Mouse (Mus musculus): Measurements from ENCODE around the gene Mylk. TPM values are rescaled to one million over a fixed set of nuclear protein-coding genes. Genes with fewer than 3 reads are reported as not detected.

Gene Mylk
- total and polyA plus RNA-seq, 3 experiments = 0.04 to 0.10 TPM; not detected in 1

- Histone ChIP-seq H3K79me2 (replicated peaks; ENCODE audit: control insufficient read depth, extremely low read depth, insufficient read depth, poor library complexity, severe bottlenecking) (no peaks in the 10 kb centered on the region), H3K36me3 (replicated peaks in 1 of 2; ENCODE audit: control insufficient read depth in 1 of 2, insufficient read depth in 1 of 2, low read length in 1 of 2) (no peaks in the 10 kb centered on the region), H3K4me1 (ENCODE audit: control insufficient read depth in 1 of 2, insufficient read depth in 2 of 2) (no peaks in the 10 kb centered on the region), H3K9ac (ENCODE audit: insufficient read depth, low read depth) (no peak overlapping the region), H3K4me2 (ENCODE audit: insufficient read depth, low read depth, poor library complexity, severe bottlenecking) (no peak overlapping the region), H3K27ac (ENCODE audit: insufficient read depth, low read depth) (no peak overlapping the region), H3K9me3 (replicated peaks; ENCODE audit: low read length) (no peaks in the 10 kb centered on the region), H3K4me3 (replicated peaks in 1 of 3; ENCODE audit: low read depth in 2 of 3, low read length in 2 of 3, poor library complexity in 1 of 3) (no peak overlapping the region), H3K27me3 (replicated peaks) (peaks cover 34% of the 10 kb centered on the region)
- in situ Hi-C loops (cut with MboI; ENCODE audit: low pct_ligation_motif_present, low pct_unique_long_range_greater_than_20kb, low sequenced_read_pairs) (no loop called here), dilution Hi-C loops (cut with MboI; ENCODE audit: extremely low pct_ligation_motif_present, extremely low pct_unique_long_range_greater_than_20kb, low sequenced_read_pairs) (no loop called here)
- DNase-seq (ENCODE audit: extremely low read depth) = no peak
- TF ChIP-seq CHD1 (IDR thresholded peaks at IDR 0.05; ENCODE audit: low read depth, low read length) (no peak), ELF1 (IDR thresholded peaks at IDR 0.05; ENCODE audit: low read depth, low read length) (no peak), JUND (conservative IDR thresholded peaks at IDR 0.05; ENCODE audit: low read depth, low read length) (no peak)
Observed at GRCm38 (mm10) chr16:34894016-34894415, 149.0 kb downstream of the Mylk start.

GRCm38 (mm10) chr16:34895916-34896315, 150.9 kb downstream of the Mylk start:
- dilution Hi-C loops (cut with MboI; ENCODE audit: extremely low pct_ligation_motif_present, extremely low pct_unique_long_range_greater_than_20kb, low sequenced_read_pairs) = no loop called here
- Histone ChIP-seq H3K4me1 (ENCODE audit: control insufficient read depth in 1 of 2, insufficient read depth in 2 of 2) (no peaks in the 10 kb centered on the region), H3K27ac (ENCODE audit: insufficient read depth, low read depth) (no peak overlapping the region), H3K4me2 (ENCODE audit: insufficient read depth, low read depth, poor library complexity, severe bottlenecking) (no peak overlapping the region), H3K4me3 (replicated peaks in 1 of 3; ENCODE audit: low read depth in 2 of 3, low read length in 2 of 3, poor library complexity in 1 of 3) (no peak overlapping the region), H3K79me2 (replicated peaks; ENCODE audit: control insufficient read depth, extremely low read depth, insufficient read depth, poor library complexity, severe bottlenecking) (no peaks in the 10 kb centered on the region), H3K27me3 (replicated peaks) (peaks cover 53% of the 10 kb centered on the region), H3K9ac (ENCODE audit: insufficient read depth, low read depth) (no peak overlapping the region), H3K9me3 (replicated peaks; ENCODE audit: low read length) (no peaks in the 10 kb centered on the region), H3K36me3 (replicated peaks in 1 of 2; ENCODE audit: control insufficient read depth in 1 of 2, insufficient read depth in 1 of 2, low read length in 1 of 2) (no peaks in the 10 kb centered on the region)
- DNase-seq (ENCODE audit: extremely low read depth) = no peak
- no peak for TF ChIP-seq ZKSCAN1 (IDR thresholded peaks at IDR 0.05; ENCODE audit: borderline replicate concordance, low read depth, low read length)
- no peak for TF ChIP-seq EP300 (IDR thresholded peaks at IDR 0.05; ENCODE audit: low read length)
- TF ChIP-seq TCF12 (IDR thresholded peaks at IDR 0.05; ENCODE audit: low read depth, low read length) = no peak
- TF ChIP-seq KAT2A (IDR thresholded peaks at IDR 0.05; ENCODE audit: insufficient replicate concordance, low read length) = no peak
- TF ChIP-seq JUN (IDR thresholded peaks at IDR 0.05; ENCODE audit: insufficient read depth, low read depth, low read length) = no peak
- TF ChIP-seq MEF2A (IDR thresholded peaks at IDR 0.05; ENCODE audit: borderline replicate concordance, low read depth, low read length) = no peak
- in situ Hi-C loops (cut with MboI; ENCODE audit: low pct_ligation_motif_present, low pct_unique_long_range_greater_than_20kb, low sequenced_read_pairs) = no loop called here

- no peaks in the 10 kb centered on the region for H3K36me3 ChIP-seq (replicated peaks in 1 of 2; ENCODE audit: control insufficient read depth in 1 of 2, insufficient read depth in 1 of 2, low read length in 1 of 2)
- dilution Hi-C loops (cut with MboI; ENCODE audit: extremely low pct_ligation_motif_present, extremely low pct_unique_long_range_greater_than_20kb, low sequenced_read_pairs) = no loop called here
Observed at GRCm38 (mm10) chr16:34896996-34897395, 152.0 kb downstream of the Mylk start.

More at GRCm38 (mm10) chr16:34896996-34897395, 152.0 kb downstream of the Mylk start:
- Histone ChIP-seq H3K4me1 (ENCODE audit: control insufficient read depth in 1 of 2, insufficient read depth in 2 of 2) (no peaks in the 10 kb centered on the region), H3K4me3 (replicated peaks in 1 of 3; ENCODE audit: low read depth in 2 of 3, low read length in 2 of 3, poor library complexity in 1 of 3) (no peak overlapping the region), H3K79me2 (replicated peaks; ENCODE audit: control insufficient read depth, extremely low read depth, insufficient read depth, poor library complexity, severe bottlenecking) (no peaks in the 10 kb centered on the region), H3K9me3 (replicated peaks; ENCODE audit: low read length) (no peaks in the 10 kb centered on the region), H3K27me3 (replicated peaks) (peaks cover 62% of the 10 kb centered on the region), H3K27ac (ENCODE audit: insufficient read depth, low read depth) (no peak overlapping the region), H3K4me2 (ENCODE audit: insufficient read depth, low read depth, poor library complexity, severe bottlenecking) (no peak overlapping the region), H3K9ac (ENCODE audit: insufficient read depth, low read depth) (no peak overlapping the region)
- DNase-seq (ENCODE audit: extremely low read depth) = peak; percentile 28
- TF ChIP-seq RAD21 (IDR thresholded peaks at IDR 0.05; ENCODE audit: low read depth, low read length) = peak; percentile 23
- TF ChIP-seq KAT2A (IDR thresholded peaks at IDR 0.05; ENCODE audit: insufficient replicate concordance, low read length) = no peak
- no peak for TF ChIP-seq EP300 (IDR thresholded peaks at IDR 0.05; ENCODE audit: low read length)
- TF ChIP-seq CTCF (conservative IDR thresholded peaks at IDR 0.05 in 1 of 2, IDR thresholded peaks at IDR 0.05 in 1 of 2; ENCODE audit: low read depth in 2 of 2, low read length in 2 of 2) = peak in 1 of 2 experiments; percentile 59; a peak in 2 of 4 replicates
- in situ Hi-C loops (cut with MboI; ENCODE audit: low pct_ligation_motif_present, low pct_unique_long_range_greater_than_20kb, low sequenced_read_pairs) = no loop called here

All from CH12.LX (cell line).